Mouse (Mus musculus): ENCODE measurements around the gene Ift43. TPM values are rescaled to one million over a fixed set of nuclear protein-coding genes. Genes with fewer than 3 reads are reported as not detected.

Ift43 gene
- polyA plus RNA-seq, 1 experiment from 2014 or later: 116 TPM

GRCm38 (mm10) chr12:86049813-86050212 is 32.5 kb upstream of the Ift43 start:
- Histone ChIP-seq H3K27ac (ENCODE audit: low read length) (no peak overlapping the region), H3K9ac (ENCODE audit: low read length) (no peak overlapping the region), H3K4me2 (ENCODE audit: low read depth, low read length) (no peak overlapping the region), H3K4me3 (ENCODE audit: low read length) (no peak overlapping the region), H3K9me3 (replicated peaks; ENCODE audit: control insufficient read depth, low read length) (no peaks in the 10 kb centered on the region), H3K36me3 (ENCODE audit: control insufficient read depth, insufficient read depth) (no peaks in the 10 kb centered on the region), H3K4me1 (ENCODE audit: control insufficient read depth, insufficient read depth, low read length) (no peaks in the 10 kb centered on the region; the same call in 1 of the 2 replicates), H3K27me3 (ENCODE audit: control insufficient read depth, insufficient read depth, low read length) (no peaks in the 10 kb centered on the region)
- ATAC-seq (replicated peaks; ENCODE audit: extremely low read depth, insufficient read depth, low FRiP score): no peak
- 59% methylated on average over 6 of the region's 6 CpGs for WGBS

GRCm38 (mm10) chr12:86051477-86051876 is 30.9 kb upstream of the Ift43 start:
- Histone ChIP-seq H3K4me1 (ENCODE audit: control insufficient read depth, insufficient read depth, low read length) (no peaks in the 10 kb centered on the region; the same call in 1 of the 2 replicates), H3K27me3 (ENCODE audit: control insufficient read depth, insufficient read depth, low read length) (no peaks in the 10 kb centered on the region), H3K36me3 (ENCODE audit: control insufficient read depth, insufficient read depth) (0 out of 2 replicates have a peak, but pooled peaks cover 3% of the 10 kb centered on the region), H3K9me3 (replicated peaks; ENCODE audit: control insufficient read depth, low read length) (no peaks in the 10 kb centered on the region), H3K4me2 (ENCODE audit: low read depth, low read length) (no peak overlapping the region), H3K9ac (ENCODE audit: low read length) (no peak overlapping the region), H3K27ac (ENCODE audit: low read length) (no peak overlapping the region), H3K4me3 (ENCODE audit: low read length) (no peak overlapping the region)
- ATAC-seq (replicated peaks; ENCODE audit: extremely low read depth, insufficient read depth, low FRiP score): no peak
- WGBS: 80% methylated on average over 5 of the region's 5 CpGs

- Histone ChIP-seq H3K4me1 (ENCODE audit: control insufficient read depth, insufficient read depth, low read length) (no peaks in the 10 kb centered on the region), H3K27me3 (ENCODE audit: control insufficient read depth, insufficient read depth, low read length) (no peaks in the 10 kb centered on the region), H3K9ac (ENCODE audit: low read length) (no peak overlapping the region), H3K36me3 (ENCODE audit: control insufficient read depth, insufficient read depth) (peaks cover 14% of the 10 kb centered on the region), H3K4me3 (ENCODE audit: low read length) (no peak overlapping the region), H3K4me2 (ENCODE audit: low read depth, low read length) (no peak overlapping the region), H3K9me3 (replicated peaks; ENCODE audit: control insufficient read depth, low read length) (no peaks in the 10 kb centered on the region), H3K27ac (ENCODE audit: low read length) (no peak overlapping the region)
- 89% methylated on average over 2 of the region's 2 CpGs for WGBS
- ATAC-seq (replicated peaks; ENCODE audit: extremely low read depth, insufficient read depth, low FRiP score): no peak
Observed at GRCm38 (mm10) chr12:86055306-86055705, 27.0 kb upstream of the Ift43 start.

GRCm38 (mm10) chr12:86056976-86057375 is 25.4 kb upstream of the Ift43 start:
- Histone ChIP-seq H3K4me3 (ENCODE audit: low read length) (no peak overlapping the region), H3K27me3 (ENCODE audit: control insufficient read depth, insufficient read depth, low read length) (no peaks in the 10 kb centered on the region), H3K36me3 (ENCODE audit: control insufficient read depth, insufficient read depth) (peaks cover 17% of the 10 kb centered on the region), H3K9me3 (replicated peaks; ENCODE audit: control insufficient read depth, low read length) (no peaks in the 10 kb centered on the region), H3K9ac (ENCODE audit: low read length) (no peak overlapping the region), H3K27ac (ENCODE audit: low read length) (no peak overlapping the region), H3K4me2 (ENCODE audit: low read depth, low read length) (no peak overlapping the region), H3K4me1 (ENCODE audit: control insufficient read depth, insufficient read depth, low read length) (no peaks in the 10 kb centered on the region)
- no peak for ATAC-seq (replicated peaks; ENCODE audit: extremely low read depth, insufficient read depth, low FRiP score)
- WGBS: 80% methylated on average over 8 of the region's 8 CpGs

GRCm38 (mm10) chr12:86057516-86057915 is 24.8 kb upstream of the Ift43 start:
- H3K9me3 ChIP-seq (replicated peaks; ENCODE audit: control insufficient read depth, low read length): no peaks in the 10 kb centered on the region
- no peak overlapping the region for H3K27ac ChIP-seq (ENCODE audit: low read length)
- H3K27me3 ChIP-seq (ENCODE audit: control insufficient read depth, insufficient read depth, low read length): no peaks in the 10 kb centered on the region
- H3K4me1 ChIP-seq (ENCODE audit: control insufficient read depth, insufficient read depth, low read length): no peaks in the 10 kb centered on the region
- peaks cover 17% of the 10 kb centered on the region for H3K36me3 ChIP-seq (ENCODE audit: control insufficient read depth, insufficient read depth)
- no peak overlapping the region for H3K4me3 ChIP-seq (ENCODE audit: low read length)
- no peak for ATAC-seq (replicated peaks; ENCODE audit: extremely low read depth, insufficient read depth, low FRiP score)
- H3K9ac ChIP-seq (ENCODE audit: low read length): no peak overlapping the region
- no peak overlapping the region for H3K4me2 ChIP-seq (ENCODE audit: low read depth, low read length)
- 84% methylated on average over 8 of the region's 8 CpGs for WGBS

- Histone ChIP-seq H3K27ac (ENCODE audit: low read length) (no peak overlapping the region), H3K9me3 (replicated peaks; ENCODE audit: control insufficient read depth, low read length) (no peaks in the 10 kb centered on the region), H3K27me3 (ENCODE audit: control insufficient read depth, insufficient read depth, low read length) (no peaks in the 10 kb centered on the region), H3K4me2 (ENCODE audit: low read depth, low read length) (no peak overlapping the region), H3K4me3 (ENCODE audit: low read length) (no peak overlapping the region), H3K36me3 (ENCODE audit: control insufficient read depth, insufficient read depth) (peaks cover 23% of the 10 kb centered on the region), H3K4me1 (ENCODE audit: control insufficient read depth, insufficient read depth, low read length) (no peaks in the 10 kb centered on the region), H3K9ac (ENCODE audit: low read length) (no peak overlapping the region)
- ATAC-seq (replicated peaks; ENCODE audit: extremely low read depth, insufficient read depth, low FRiP score): no peak
- WGBS: 51% methylated on average over 6 of the region's 6 CpGs
Observed at GRCm38 (mm10) chr12:86059341-86059740, 23.0 kb upstream of the Ift43 start.

GRCm38 (mm10) chr12:86064796-86065195 is 17.5 kb upstream of the Ift43 start:
- Histone ChIP-seq H3K4me3 (ENCODE audit: low read length) (no peak overlapping the region), H3K27me3 (ENCODE audit: control insufficient read depth, insufficient read depth, low read length) (no peaks in the 10 kb centered on the region), H3K9me3 (replicated peaks; ENCODE audit: control insufficient read depth, low read length) (no peaks in the 10 kb centered on the region), H3K36me3 (ENCODE audit: control insufficient read depth, insufficient read depth) (peaks cover 15% of the 10 kb centered on the region; the same call in 1 of the 2 replicates), H3K4me1 (ENCODE audit: control insufficient read depth, insufficient read depth, low read length) (no peaks in the 10 kb centered on the region), H3K27ac (ENCODE audit: low read length) (no peak overlapping the region), H3K4me2 (ENCODE audit: low read depth, low read length) (no peak overlapping the region), H3K9ac (ENCODE audit: low read length) (no peak overlapping the region)
- no peak for ATAC-seq (replicated peaks; ENCODE audit: extremely low read depth, insufficient read depth, low FRiP score)

GRCm38 (mm10) chr12:86071432-86071831 is 10.9 kb upstream of the Ift43 start:
- H3K9ac ChIP-seq (ENCODE audit: low read length): no peak overlapping the region
- H3K4me3 ChIP-seq (ENCODE audit: low read length): no peak overlapping the region
- no peak for ATAC-seq (replicated peaks; ENCODE audit: extremely low read depth, insufficient read depth, low FRiP score)
- H3K4me1 ChIP-seq (ENCODE audit: control insufficient read depth, insufficient read depth, low read length): peaks cover 6% of the 10 kb centered on the region; the same call in 1 of the 2 replicates
- H3K27me3 ChIP-seq (ENCODE audit: control insufficient read depth, insufficient read depth, low read length): no peaks in the 10 kb centered on the region
- whole genome bisulfite sequencing: 86% methylated on average over 6 of the region's 6 CpGs
- H3K27ac ChIP-seq (ENCODE audit: low read length): no peak overlapping the region
- no peaks in the 10 kb centered on the region for H3K9me3 ChIP-seq (replicated peaks; ENCODE audit: control insufficient read depth, low read length)
- peaks cover 4% of the 10 kb centered on the region; the same call in 1 of the 2 replicates for H3K36me3 ChIP-seq (ENCODE audit: control insufficient read depth, insufficient read depth)
- H3K4me2 ChIP-seq (ENCODE audit: low read depth, low read length): no peak overlapping the region

- Histone ChIP-seq H3K9ac (ENCODE audit: low read length) (no peak overlapping the region), H3K9me3 (replicated peaks; ENCODE audit: control insufficient read depth, low read length) (no peaks in the 10 kb centered on the region), H3K4me3 (ENCODE audit: low read length) (no peak overlapping the region), H3K27me3 (ENCODE audit: control insufficient read depth, insufficient read depth, low read length) (no peaks in the 10 kb centered on the region), H3K36me3 (ENCODE audit: control insufficient read depth, insufficient read depth) (no peaks in the 10 kb centered on the region), H3K27ac (ENCODE audit: low read length) (no peak overlapping the region), H3K4me2 (ENCODE audit: low read depth, low read length) (no peak overlapping the region), H3K4me1 (ENCODE audit: control insufficient read depth, insufficient read depth, low read length) (peaks cover 19% of the 10 kb centered on the region)
- ATAC-seq (replicated peaks; ENCODE audit: extremely low read depth, insufficient read depth, low FRiP score): no peak
- 71% methylated on average over 12 of the region's 12 CpGs for WGBS
Observed at GRCm38 (mm10) chr12:86074681-86075080, 7.7 kb upstream of the Ift43 start.

All from heart, embryonic 16.5 days (tissue).